Mouse (Mus musculus) cortical plate, adult 2 months (tissue): ENCODE measurements at regions not wholly inside any gene's neighbourhood (a gene's known extent, or its start where the extent isn't known, plus 50 kb on each side); places are given as distances from the start of the nearest gene placed in this dataset.

Source experiments
- CTCF ChIP-seq: fragments of 200-500 bp; IDR thresholded peaks from 2 replicates; pipeline ENCODE4 v1.5.1; 2011; ENCODE audit warnings: mild to moderate bottlenecking, control low read depth, low read length; ENCODE audit not compliant: insufficient read depth; ENCODE audit errors: extremely low read depth
- POLR2A ChIP-seq: fragments of 200-500 bp; IDR thresholded peaks from 2 replicates; pipeline ENCODE4 v1.6.1; 2011; ENCODE audit warnings: mild to moderate bottlenecking, low read length, control low read depth; ENCODE audit not compliant: insufficient read depth; ENCODE audit errors: extremely low read depth

- no peak for TF ChIP-seq POLR2A
- no peak for TF ChIP-seq CTCF
These were observed 79.8 kb upstream of the Kdr start for GRCm38 (mm10) chr5:76058011-76058410.
